Mouse (Mus musculus): Measurements from ENCODE around the gene Gm28047.

Gm28047 gene

DNA sequence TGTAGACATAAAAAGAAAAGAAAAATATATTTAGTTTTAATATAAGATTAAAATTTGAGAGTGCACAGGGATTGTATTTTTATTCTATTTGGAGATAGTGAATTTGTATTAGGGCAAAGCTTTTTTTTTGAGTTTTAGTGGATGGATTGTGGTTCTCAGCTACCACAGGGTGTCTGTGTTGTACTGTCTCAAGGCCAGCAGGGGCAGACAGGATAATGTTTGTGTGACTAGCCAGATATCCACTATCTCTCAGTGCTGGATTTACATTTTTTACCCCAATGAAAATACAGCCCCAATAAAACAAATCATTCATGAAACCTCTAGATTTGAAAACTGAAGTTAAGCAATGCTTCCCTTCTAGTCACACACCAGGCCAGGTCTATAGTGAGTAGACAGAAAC, 67.3 kb downstream of the Gm28047 start:
- peak; percentile 66; the same call in 1 of the 2 replicates for ATAC-seq (ENCODE audit: insufficient number of reproducible peaks, low FRiP score, low TSS enrichment)

DNA sequence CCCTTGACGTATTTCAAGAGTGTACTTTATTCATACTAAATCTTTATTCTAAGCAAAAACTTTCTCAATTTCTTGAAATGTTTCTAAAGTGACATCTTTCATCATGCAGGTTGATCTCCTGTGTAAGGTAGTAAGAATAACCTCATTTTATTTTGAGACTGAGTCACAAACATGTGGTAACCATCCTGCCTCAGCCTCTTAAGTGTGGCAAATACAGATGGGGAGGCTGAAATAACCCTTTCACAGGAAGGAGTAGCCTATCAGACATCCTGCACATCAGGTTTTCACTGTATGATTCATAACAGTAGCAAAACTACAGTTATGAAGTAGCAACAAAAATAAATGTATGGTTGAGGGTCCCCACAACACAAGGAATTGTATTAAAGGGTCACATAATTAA, 69.3 kb downstream of the Gm28047 start:
- no peak for ATAC-seq (ENCODE audit: insufficient number of reproducible peaks, low FRiP score, low TSS enrichment)

DNA sequence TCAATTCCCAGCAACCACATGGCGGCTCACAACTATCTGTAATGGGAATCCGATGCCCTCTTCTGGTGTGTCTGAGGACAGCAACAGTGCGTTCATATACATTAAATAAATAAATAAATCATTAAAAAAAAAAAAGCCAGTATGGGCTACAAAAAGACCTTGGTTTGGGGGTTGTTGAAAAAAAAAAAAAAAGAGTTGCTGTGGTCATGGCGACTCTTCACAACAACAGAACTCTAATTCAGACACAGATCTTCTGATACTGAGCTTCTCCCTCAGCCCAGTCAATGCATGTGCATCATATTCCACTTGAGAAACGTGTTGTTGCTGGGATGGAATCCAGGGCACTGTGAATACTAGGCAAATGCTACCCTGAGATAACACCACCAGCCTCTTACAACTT, 72.3 kb downstream of the Gm28047 start:
- ATAC-seq (ENCODE audit: insufficient number of reproducible peaks, low FRiP score, low TSS enrichment) = no peak

DNA sequence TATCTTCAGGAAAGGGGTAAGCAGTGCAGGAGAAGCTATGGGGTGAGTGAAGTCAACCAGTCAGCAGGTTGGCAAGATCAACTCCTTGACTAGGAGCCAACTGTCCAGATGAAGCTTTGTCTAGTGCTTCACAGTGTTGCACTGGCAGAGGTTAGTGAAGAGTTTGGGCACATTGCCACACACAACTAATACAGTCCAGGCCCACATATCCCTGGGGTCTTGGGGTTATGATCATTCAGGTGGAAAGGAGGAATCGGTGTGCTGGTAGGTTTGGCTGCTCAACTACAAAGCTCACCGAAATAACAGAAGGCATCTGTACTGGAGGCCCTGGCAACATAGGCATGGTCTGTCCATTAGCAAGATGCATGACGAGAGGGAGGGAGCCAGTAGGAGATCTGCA, 77.4 kb downstream of the Gm28047 start:
- ATAC-seq (ENCODE audit: insufficient number of reproducible peaks, low FRiP score, low TSS enrichment) = peak; percentile 62

DNA sequence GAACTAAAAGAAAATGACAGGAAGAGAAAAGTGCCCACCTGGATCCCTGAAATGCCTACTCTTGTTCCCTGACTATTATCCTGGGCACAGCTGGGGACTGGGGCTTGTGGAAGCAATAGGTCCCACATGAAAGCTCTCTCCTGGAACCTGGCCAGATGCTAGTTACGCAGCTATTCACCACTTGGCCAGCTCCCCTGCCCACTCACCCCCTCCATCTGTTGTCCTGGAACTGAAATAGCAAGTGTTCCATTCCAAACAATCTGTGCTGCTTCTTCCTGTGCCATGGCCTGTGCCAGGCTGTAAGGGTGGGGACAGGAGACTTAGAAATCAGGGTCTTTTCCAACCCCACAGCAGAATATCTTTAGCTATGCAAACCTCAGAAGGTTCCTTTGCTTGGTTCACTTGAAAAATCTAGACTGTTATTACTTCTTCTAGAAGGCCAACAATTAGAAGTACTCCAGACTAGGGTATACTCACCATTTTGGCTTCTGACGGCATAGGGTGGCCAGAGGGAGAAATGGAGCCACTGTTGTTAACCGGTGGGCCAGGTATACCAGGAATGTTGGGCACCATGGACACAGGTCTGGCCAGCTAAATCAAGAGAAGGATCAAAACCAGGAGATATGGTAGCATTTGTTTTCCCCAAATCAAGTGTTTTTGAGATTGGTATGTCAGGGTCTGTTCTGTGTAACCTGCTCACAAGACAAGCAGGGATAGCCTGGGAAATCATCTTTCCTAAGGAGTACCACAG, 78.0 kb downstream of the Gm28047 start:
- peak; percentile 79 for ATAC-seq (ENCODE audit: insufficient number of reproducible peaks, low FRiP score, low TSS enrichment)

DNA sequence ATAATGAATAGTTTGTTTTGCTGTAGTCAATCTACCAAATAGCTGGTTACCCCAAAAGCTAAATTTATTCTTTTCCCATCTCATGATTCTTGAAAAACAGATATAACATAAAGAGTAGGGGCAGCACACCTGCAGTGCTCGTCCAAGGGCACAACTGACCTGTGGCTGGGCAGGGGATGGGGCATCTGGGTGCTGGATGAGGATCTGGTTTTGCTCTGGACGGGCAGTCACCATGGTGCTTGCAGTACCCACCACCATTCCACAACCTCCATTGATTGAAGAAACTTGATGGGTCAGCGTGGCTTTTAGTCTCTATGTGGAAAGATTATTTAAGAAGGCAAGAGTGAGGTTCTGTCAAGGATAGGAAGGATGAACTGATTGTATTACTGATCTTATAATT, 78.6 kb downstream of the Gm28047 start:
- ATAC-seq (ENCODE audit: insufficient number of reproducible peaks, low FRiP score, low TSS enrichment) = no peak

DNA sequence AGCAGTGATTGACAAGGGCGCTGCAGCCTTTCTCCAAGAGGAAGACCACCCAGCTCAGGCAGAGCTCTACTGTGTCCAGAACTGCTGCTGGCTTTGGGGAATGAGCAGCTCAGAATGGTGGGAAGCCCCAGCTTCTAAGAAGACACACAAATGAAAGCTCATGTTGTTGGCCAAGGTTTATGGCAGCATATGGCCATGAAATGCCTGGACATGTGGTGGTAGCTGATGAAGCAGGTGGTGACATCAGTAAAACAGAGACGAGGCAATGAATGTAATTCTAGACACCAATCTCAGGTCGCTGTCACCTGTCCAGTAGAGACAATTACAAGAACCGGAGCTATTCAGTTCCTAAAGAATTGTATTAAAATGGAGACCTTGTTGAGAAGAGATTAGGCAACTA, 80.1 kb downstream of the Gm28047 start:
- ATAC-seq (ENCODE audit: insufficient number of reproducible peaks, low FRiP score, low TSS enrichment) = peak; percentile 85

DNA sequence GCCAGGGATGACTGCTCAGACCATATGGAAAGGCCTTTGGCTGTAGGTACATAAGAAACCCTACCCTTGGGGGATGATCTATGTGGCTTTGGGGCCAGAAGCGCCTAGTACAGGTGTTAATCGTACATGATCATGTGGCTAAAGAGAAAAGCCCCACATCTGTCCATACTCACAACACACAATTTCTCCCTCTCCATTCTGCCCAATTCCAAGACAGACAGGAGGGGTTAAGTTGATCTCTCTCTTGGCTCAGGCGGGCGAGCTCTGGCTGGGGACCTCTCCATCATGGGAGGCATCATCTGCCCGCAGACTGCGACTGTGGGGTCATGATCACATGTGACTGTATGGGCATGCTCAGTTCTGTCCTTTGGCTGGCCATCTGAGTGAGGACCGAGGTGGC, 90.9 kb downstream of the Gm28047 start:
- no peak for ATAC-seq (ENCODE audit: insufficient number of reproducible peaks, low FRiP score, low TSS enrichment)

DNA sequence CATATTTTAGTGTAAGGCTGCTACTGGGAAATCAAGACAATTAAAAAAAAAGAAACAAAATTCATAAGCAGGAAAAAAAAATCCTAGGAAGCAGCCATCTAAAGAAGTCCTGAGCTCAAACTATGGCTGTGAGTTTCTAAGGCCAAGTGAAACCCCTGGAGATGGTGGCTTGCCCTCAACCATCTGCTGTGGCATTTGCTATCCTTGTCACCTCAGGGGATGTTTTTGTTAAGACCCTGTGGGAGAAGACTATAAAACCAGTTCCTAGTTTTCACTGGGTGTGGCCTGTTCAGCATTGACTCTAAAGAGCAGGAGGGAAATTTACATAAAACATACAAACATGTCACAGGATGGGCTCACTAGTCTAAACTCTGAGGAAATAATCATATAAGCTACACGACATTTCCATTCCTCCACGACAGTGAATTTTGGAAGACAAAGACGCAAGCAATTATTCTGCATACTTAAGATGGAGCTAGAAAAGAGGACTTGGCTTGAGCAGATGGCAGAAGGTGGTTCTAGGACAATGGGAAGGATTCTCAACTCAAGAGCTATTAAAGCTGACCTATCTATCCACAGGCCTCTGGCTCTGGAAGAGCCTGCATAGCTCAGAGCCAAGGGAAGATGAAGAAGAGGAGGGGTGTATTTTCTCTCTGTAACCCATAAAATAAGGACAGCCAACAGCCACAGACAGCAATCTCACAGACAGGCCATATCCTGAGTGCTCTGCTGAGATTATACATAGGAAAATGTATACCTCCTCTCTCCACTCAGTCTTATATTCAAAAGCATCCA, 92.6 kb downstream of the Gm28047 start:
- peak; percentile 82 for ATAC-seq (ENCODE audit: insufficient number of reproducible peaks, low FRiP score, low TSS enrichment)

DNA sequence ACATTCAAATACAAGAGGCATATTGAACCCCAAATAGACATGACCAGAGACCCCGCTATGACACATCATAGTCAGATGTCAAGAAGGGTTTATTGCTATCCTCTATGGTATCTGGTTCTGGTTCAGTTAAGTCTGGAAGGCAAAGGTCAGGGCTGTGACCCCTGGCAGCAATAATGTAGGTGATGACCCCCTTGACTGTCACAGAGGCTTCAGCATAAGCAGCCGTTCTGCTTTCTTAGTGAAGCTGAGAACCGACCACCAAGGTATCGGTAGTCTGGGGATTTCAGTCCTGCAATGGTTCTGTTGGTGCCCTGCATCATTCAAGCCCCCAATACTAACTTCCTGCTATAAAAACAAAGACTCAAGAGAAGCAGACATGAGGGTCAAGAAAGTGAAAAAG, 93.3 kb downstream of the Gm28047 start:
- no peak for ATAC-seq (ENCODE audit: insufficient number of reproducible peaks, low FRiP score, low TSS enrichment)

DNA sequence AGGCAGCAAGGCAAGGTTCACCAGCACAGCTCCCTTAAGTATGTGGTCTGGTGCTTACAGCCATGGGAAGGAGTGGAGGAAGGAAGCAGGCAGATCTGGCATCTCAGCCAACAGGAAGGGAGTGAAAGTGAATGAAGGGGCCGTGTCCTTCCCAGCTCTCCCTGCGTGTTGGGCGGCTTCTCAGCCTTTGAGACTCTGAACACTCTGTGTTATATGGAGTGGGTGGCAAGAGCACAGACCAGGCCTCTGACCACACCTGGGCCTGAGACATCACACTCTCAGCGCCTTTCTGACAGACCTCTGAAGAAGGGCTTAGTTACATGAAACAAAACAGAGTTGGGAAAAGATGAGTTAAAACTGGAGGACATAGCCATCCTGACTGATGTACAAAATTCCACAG, 94.3 kb downstream of the Gm28047 start:
- no peak for ATAC-seq (ENCODE audit: insufficient number of reproducible peaks, low FRiP score, low TSS enrichment)

DNA sequence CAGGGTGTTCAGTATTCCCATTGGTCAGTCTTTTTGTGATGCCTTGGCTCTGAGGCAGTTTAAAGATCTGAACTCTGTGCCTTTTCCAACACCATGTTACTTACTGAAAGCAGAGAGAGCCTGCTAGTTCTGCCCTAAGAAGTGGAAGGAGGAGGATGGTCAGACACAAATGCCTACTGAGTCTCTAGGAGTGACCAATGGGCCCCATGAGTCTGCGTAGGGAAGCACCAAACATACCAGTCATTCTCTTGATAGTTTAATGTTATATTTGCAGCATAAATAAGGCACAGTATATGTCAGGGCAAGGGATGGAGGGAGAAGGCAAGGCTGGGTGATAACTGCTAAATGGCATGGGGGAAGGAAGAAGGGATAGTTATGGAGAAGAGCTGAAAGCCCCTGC, 96.5 kb downstream of the Gm28047 start:
- ATAC-seq (ENCODE audit: insufficient number of reproducible peaks, low FRiP score, low TSS enrichment) = no peak

DNA sequence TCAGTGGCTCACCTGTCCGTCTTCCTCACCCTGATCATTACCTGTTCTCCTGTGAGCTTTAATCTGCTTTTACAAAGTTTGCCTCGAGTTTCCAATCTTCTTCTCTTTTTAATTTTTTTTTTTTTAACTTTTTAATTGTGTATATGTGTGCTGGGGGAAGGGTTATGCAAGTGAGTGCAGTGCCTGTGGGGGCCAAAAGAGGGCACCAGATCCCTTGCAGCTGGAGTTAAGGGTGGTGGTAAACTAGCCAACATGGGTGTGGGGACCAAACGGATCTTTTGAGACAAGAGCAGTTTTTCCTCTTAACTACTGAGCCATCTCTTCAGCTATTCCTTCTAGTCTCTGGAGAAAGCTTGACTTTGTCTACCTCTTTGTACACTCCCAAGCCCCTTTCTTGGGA, 96.9 kb downstream of the Gm28047 start:
- no peak for ATAC-seq (ENCODE audit: insufficient number of reproducible peaks, low FRiP score, low TSS enrichment)

DNA sequence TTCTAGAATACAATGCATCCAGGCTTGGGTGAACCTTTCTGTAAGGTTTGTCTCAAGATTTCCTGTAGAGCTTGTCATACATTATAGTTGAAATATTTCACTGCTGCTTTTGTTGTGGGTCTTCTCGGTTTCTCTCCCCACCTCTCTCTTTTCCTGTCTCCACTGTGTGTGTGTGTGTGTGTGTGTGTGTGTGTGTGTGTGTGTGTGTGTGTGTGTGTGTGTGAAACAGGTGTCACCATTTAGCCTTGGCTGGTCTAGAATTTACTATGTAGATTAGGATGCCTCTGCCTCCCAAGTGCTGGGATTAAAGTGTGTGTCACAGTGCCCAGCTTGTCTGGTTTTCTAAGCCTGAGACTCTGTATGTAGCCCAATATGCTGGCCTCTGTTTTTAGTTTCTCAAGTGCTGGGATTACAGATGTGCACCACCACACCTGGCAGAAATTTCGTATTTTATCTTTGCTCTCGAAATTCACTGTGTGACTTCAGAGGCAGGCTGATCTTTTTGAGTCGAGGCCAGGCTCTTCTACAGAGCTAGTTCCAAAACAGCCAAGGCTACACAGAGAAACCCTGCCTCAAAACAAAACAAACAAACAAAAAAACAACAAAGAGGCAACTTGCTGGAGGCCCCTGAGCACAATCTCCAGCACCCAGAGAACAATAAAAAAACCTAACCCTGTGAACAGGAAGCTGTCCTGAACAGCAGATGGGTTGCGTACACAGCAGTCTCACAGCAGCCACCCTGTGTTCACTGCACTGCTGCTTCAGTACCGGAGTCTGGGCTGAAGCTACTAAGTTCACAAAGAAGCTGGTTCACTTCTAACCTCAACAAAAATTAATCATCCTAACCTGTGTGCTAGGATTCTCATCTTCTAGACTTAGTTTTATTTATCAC, 98.5 kb downstream of the Gm28047 start:
- no peak for ATAC-seq (ENCODE audit: insufficient number of reproducible peaks, low FRiP score, low TSS enrichment)

DNA sequence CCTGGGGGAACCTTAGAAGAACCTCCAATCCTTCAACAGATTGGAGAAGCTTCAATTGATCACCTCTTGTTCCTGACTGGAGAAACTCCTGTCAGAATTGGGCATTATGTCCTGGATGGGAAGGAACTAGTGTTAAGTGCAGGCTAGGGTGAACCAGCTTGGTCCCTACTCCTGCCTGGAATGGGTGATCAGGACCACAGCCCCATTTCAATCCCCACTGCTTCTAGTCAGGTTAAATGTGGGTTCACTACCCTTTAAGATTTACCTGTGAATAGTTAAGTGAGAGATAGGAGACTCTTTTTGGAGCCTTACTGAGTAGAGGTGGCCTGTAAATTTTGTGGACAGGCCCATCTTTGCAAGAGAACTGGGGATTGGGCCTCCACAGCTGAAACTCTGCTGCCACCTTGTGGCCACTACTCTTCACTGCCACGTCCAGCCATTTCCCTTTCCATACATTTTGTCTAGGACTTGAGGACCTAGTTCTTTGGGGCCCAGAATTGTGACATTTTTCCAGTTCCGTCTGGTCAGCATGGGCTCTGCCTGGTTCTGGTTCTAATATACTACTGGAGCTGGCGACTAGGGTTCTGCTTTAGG, 99.9 kb downstream of the Gm28047 start, which contains the start of gene Npff:
TSS of gene Npff (minus strand) at position 51 of the 594 bp plus-strand sequence.
- 0 out of 2 replicates have a peak, but pooled peaks have one; percentile 40 for ATAC-seq (ENCODE audit: insufficient number of reproducible peaks, low FRiP score, low TSS enrichment)

DNA sequence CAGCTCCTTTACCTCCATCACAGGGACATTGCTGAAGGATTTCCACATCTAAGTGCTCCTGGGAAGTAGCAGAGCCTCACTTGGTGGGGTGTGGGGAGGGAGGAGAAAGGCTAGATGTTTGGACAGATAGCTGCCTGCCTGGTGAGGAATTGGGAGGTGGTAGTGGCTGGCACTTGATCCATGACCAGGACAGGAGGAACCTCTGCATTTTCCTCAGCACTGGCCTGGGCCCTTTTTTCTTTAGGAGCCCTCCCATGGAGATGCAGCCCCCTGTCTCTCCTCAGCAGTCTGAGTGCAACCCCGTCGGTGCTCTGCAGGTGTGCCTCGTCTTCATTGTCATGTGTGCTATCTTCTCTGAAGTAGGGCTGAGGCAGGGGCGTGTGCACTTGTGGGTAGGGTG, 103.4 kb downstream of the Gm28047 start:
- ATAC-seq (ENCODE audit: insufficient number of reproducible peaks, low FRiP score, low TSS enrichment) = no peak

DNA sequence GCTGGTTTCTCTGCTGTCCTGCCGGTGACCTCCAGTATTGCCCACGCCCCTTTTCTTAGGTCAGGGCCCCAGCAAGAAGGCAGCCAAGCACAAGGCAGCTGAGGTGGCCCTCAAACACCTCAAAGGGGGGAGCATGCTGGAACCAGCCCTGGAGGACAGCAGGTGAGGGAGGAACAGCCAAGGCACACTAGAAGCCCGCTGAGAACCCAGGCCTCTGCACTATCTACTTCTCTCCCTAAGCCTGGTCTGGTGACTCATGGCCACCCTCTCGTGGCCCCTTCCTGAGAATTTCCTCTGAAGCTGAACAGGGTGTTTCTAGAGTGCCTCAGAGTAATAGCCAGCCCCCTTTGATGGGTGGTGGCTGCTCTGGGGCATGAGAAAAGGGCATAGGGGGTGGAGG, 104.5 kb downstream of the Gm28047 start:
- no peak for ATAC-seq (ENCODE audit: insufficient number of reproducible peaks, low FRiP score, low TSS enrichment)

DNA sequence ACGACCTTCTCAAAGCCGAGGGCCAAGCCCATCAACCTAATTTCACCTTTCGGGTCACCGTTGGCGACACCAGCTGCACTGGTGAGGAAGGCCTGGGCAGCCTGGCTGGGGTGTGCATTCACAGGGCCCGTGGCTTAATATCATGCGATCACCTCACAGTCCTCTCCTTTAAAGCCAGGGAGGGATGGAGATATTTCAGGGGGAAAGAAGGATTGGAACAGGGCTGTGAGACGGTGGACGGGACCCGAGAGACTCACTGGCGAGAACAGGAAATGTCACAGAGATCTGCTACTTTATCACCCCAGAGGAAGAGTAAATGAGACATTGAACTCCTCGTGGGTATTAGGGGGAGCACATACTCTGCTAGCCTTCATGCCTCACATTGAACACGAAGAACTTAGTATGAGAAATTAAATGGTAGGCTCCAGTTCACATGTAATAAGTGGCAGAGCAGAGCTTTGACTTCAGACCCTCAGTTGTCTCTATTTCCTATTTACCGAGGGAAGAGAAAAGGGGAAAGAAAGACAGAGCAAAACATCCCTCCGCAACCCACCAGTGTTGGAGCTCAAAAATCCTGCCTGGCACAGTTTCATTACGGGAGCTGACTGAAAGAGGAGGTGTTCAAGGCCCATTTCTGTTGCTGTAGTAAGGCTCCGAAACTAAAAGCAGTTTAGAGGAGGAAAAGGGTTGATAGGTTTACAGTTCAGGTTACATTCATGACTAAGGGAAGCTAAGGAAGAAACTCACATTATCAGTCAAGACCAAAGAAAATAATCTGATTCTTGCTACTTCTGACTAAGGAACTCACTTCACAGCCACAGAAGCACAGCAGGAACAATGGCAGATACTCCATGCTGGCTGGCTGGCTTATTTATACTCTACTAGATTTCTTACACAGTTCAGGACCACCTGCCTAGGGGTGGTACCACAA, 105.4 kb downstream of the Gm28047 start:
- ATAC-seq (ENCODE audit: insufficient number of reproducible peaks, low FRiP score, low TSS enrichment) = no peak

DNA sequence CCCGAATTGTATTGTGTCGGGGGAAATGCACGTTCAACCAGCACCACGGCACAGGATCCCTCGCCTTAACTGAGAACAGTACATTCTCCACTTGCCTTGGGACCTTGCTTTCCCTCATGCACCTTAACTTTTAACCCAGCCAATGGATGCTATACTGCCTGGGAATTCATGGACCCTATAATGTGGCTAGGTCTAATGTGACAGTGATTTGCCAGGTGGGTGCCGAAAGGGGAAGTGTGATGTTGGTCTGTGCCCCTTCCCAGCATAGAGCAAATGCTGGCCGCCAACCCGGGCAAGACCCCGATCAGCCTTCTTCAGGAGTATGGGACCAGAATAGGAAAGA, 106.0 kb downstream of the Gm28047 start:
- no peak for ATAC-seq (ENCODE audit: insufficient number of reproducible peaks, low FRiP score, low TSS enrichment)

Measured in cerebellum, adult (tissue).